Mouse (Mus musculus) forebrain, embryonic 15.5 days (tissue): ENCODE results near the gene Cnot8. TPM values are rescaled to one million over a fixed set of nuclear protein-coding genes. Genes with fewer than 3 reads are reported as not detected.
A peak's percentile ranks its signal among the peaks of the same experiment; 100 is the strongest.
"Not testable (repeated sequence)": the region's sequence is repeated elsewhere in the genome, so short reads cannot be mapped to it uniquely, and the experiment has no call there.

ENCODE experiments used
- ATAC-seq: fragments of 200-750 bp; cut with Nextera tagmentation; replicated peaks from 2 replicates; pipeline ENCODE4 v1.8.0; 2017; ENCODE audit warnings: mild to moderate bottlenecking, moderate TSS enrichment, moderate library complexity
- H3K27ac ChIP-seq: fragments of 300-500 bp; sonication (generic); replicated peaks from 2 replicates; pipeline ENCODE4 v1.5.1; 2015; ENCODE audit warnings: mild to moderate bottlenecking, inconsistent platforms
- H3K27me3 ChIP-seq: fragments of 300-500 bp; sonication (generic); 2 replicates; pipeline ENCODE4 v1.6.1; 2015; ENCODE audit warnings: inconsistent platforms
- H3K36me3 ChIP-seq: fragments of 300-500 bp; sonication (generic); 2 replicates; pipeline ENCODE4 v1.6.1; 2015; ENCODE audit warnings: mild to moderate bottlenecking, inconsistent platforms
- H3K4me1 ChIP-seq: fragments of 300-500 bp; sonication (generic); 2 replicates; pipeline ENCODE4 v1.6.1; 2015; ENCODE audit warnings: inconsistent platforms
- H3K4me2 ChIP-seq: fragments of 300-500 bp; sonication (generic); replicated peaks from 2 replicates; pipeline ENCODE4 v1.6.1; 2015; ENCODE audit warnings: mild to moderate bottlenecking, inconsistent platforms
- H3K4me3 ChIP-seq: fragments of 300-500 bp; sonication (generic); 2 replicates; pipeline ENCODE4 v1.5.1; 2015; ENCODE audit warnings: mild to moderate bottlenecking, inconsistent platforms
- H3K9ac ChIP-seq: fragments of 300-500 bp; sonication (generic); replicated peaks from 2 replicates; pipeline ENCODE4 v1.6.1; 2015; ENCODE audit warnings: mild to moderate bottlenecking, inconsistent platforms
- H3K9me3 ChIP-seq: fragments of 300-500 bp; sonication (generic); 2 replicates; pipeline ENCODE4 v1.6.1; 2016; ENCODE audit warnings: inconsistent platforms
- WGBS: fragments of 180-500 bp; shearing (Covaris S2); methylation state at CpG from one replicate; pipeline ENCODE4 v1.1.7; 2015; ENCODE audit warnings: mixed read lengths; 5-methylcytosine and 5-hydroxymethylcytosine counted together
- polyA plus RNA-seq: library from polyadenylated mRNA; unstranded; fragments of >200 nt; fragmentation: Nextera tagmentation; extraction: Ambion mirVana; gene quantifications from 2 replicates; pipeline ENCODE4 v1.2.1, GENCODE M21; 2015

Gene Cnot8
- polyA plus RNA-seq, 1 experiment from 2014 or later, result 147 TPM

GRCm38 (mm10) chr11:58096160-58096559, 7.8 kb upstream of the Cnot8 start:
- H3K27ac ChIP-seq, result no peak overlapping the region
- no peaks in the 10 kb centered on the region for H3K36me3 ChIP-seq
- peaks cover 8% of the 10 kb centered on the region for H3K4me1 ChIP-seq
- H3K4me2 ChIP-seq, result no peak overlapping the region
- H3K9me3 ChIP-seq, result no peaks in the 10 kb centered on the region
- no peak for ATAC-seq
- peaks cover 9% of the 10 kb centered on the region; the same call in 1 of the 2 replicates for H3K27me3 ChIP-seq
- H3K9ac ChIP-seq, result no peak overlapping the region
- WGBS, result 82% methylated on average over 5 of the region's 5 CpGs
- no peak overlapping the region for H3K4me3 ChIP-seq

GRCm38 (mm10) chr11:58096821-58097620, 6.9 kb upstream of the Cnot8 start:
- no peak overlapping the region for H3K9ac ChIP-seq
- H3K9me3 ChIP-seq, result no peaks in the 10 kb centered on the region
- H3K4me1 ChIP-seq, result peaks cover 8% of the 10 kb centered on the region
- ATAC-seq, result no peak
- no peaks in the 10 kb centered on the region for H3K36me3 ChIP-seq
- H3K27ac ChIP-seq, result no peak overlapping the region
- peaks cover 9% of the 10 kb centered on the region; the same call in 1 of the 2 replicates for H3K27me3 ChIP-seq
- peak overlapping the region; percentile 57; the same call in 1 of the 2 replicates for H3K4me2 ChIP-seq
- WGBS, result 51% methylated on average over 20 of the region's 20 CpGs
- peak overlapping the region; percentile 26 for H3K4me3 ChIP-seq

- Histone ChIP-seq H3K4me1 (peaks cover 9% of the 10 kb centered on the region), H3K4me2 (peak overlapping the region; percentile 57), H3K27ac (no peak overlapping the region), H3K9me3 (no peaks in the 10 kb centered on the region), H3K36me3 (no peaks in the 10 kb centered on the region), H3K27me3 (peaks cover 9% of the 10 kb centered on the region; the same call in 1 of the 2 replicates), H3K4me3 (peak overlapping the region; percentile 26), H3K9ac (peak overlapping the region; percentile 8; the same call in 1 of the 2 replicates)
- ATAC-seq, result no peak
- 3% methylated on average over 32 of the region's 38 CpGs for WGBS
Measured at GRCm38 (mm10) chr11:58097621-58098365, 6.2 kb upstream of the Cnot8 start.

GRCm38 (mm10) chr11:58098366-58098720, 5.6 kb upstream of the Cnot8 start:
- not testable (repeated sequence) for H3K4me2 ChIP-seq, H3K27me3 ChIP-seq, H3K4me3 ChIP-seq, H3K9me3 ChIP-seq, H3K9ac ChIP-seq, ATAC-seq, H3K27ac ChIP-seq, H3K36me3 ChIP-seq
- peaks cover 14% of the 10 kb centered on the region for H3K4me1 ChIP-seq
- WGBS, result 71% methylated on average over 5 of the region's 5 CpGs

DNA sequence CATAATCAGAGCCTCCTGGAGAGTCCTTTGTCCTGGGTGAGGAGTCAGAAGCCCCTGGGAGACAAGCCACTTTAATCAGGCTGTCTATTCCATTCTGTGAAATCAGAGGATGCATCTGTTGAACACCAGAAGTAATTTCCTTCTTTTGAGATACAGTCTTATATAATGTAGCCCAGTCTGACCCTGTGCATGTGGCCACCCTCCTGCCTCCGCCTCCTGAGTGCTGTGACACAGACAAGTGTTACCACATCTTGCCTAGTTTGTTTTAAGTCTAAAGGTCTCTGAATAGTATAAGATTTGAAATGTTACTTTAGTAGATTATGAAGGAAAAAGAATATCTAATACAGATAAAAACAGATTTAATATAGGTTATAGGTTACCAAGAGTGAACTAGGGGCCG, 3.9 kb upstream of the Cnot8 start:
- Histone ChIP-seq H3K9ac (no peak overlapping the region), H3K4me2 (no peak overlapping the region), H3K9me3 (no peaks in the 10 kb centered on the region), H3K27ac (no peak overlapping the region), H3K4me3 (no peak overlapping the region), H3K4me1 (peaks cover 19% of the 10 kb centered on the region), H3K27me3 (peaks cover 9% of the 10 kb centered on the region; the same call in 1 of the 2 replicates), H3K36me3 (no peaks in the 10 kb centered on the region)
- WGBS, result 86% methylated on average over 2 of the region's 2 CpGs
- no peak for ATAC-seq

DNA sequence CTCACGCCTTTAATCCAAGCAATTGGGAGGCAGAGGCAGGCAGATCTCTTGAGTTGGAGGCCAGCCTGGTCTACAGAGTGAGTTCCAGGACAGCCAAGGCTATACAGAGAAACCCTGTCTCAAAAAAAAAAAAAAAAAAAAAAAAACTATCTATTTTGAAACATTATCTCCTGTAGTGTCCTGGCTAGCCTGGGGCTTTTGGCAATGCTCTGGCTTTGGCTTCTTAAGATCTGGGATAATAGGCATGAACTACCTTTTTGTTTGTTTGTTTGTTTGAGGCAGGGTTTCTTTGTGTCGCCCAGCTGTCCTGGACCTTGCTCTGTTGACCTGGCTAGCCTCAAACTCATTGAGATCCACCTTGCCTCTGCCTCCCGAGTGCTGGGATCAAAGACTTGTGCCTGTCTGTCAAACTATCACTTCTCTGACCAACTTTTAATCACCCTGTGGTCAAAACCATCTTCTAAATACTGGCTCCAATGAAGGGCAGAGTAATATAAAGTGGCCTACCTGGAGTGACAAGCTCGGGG, 2.7 kb upstream of the Cnot8 start:
- Histone ChIP-seq H3K9me3 (no peaks in the 10 kb centered on the region), H3K4me2 (no peak overlapping the region), H3K4me3 (no peak overlapping the region), H3K36me3 (no peaks in the 10 kb centered on the region), H3K9ac (no peak overlapping the region), H3K27ac (no peak overlapping the region), H3K4me1 (peaks cover 30% of the 10 kb centered on the region), H3K27me3 (peaks cover 4% of the 10 kb centered on the region; the same call in 1 of the 2 replicates)
- 84% methylated on average over 4 of the region's 4 CpGs for WGBS
- no peak for ATAC-seq

DNA sequence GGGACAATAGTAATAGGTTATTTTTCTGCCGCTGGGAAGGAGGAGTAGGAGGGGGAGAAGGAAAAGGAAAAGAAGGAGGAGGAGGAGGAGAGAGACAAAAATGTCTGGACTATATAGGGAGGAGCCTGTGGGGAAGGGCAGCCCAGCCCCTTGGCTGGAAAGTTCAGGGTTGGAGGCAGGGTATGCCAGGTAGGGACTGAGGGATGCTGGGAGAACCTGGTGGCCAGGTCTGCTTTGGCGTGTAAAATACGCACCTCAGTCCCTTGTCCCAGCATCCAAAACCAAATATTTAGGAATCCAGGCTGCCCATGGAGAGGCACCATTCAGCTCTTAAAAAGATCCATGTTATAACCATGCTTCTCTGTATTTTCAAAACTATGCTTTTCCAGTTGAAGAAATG, 1.8 kb upstream of the Cnot8 start:
- Histone ChIP-seq H3K4me1 (peaks cover 31% of the 10 kb centered on the region), H3K27me3 (peaks cover 3% of the 10 kb centered on the region; the same call in 1 of the 2 replicates), H3K9ac (no peak overlapping the region), H3K27ac (no peak overlapping the region), H3K4me3 (no peak overlapping the region), H3K36me3 (no peaks in the 10 kb centered on the region), H3K4me2 (no peak overlapping the region), H3K9me3 (no peaks in the 10 kb centered on the region)
- 88% methylated on average over 3 of the region's 3 CpGs for WGBS
- no peak for ATAC-seq

GRCm38 (mm10) chr11:58102581-58103343, 1.2 kb upstream of the Cnot8 start:
- H3K27me3 ChIP-seq, result no peaks in the 10 kb centered on the region; the same call in 1 of the 2 replicates
- H3K36me3 ChIP-seq, result no peaks in the 10 kb centered on the region
- H3K4me1 ChIP-seq, result peaks cover 32% of the 10 kb centered on the region
- peak overlapping the region; percentile 69; the same call in 1 of the 2 replicates for H3K27ac ChIP-seq
- peak overlapping the region; percentile 61 for H3K4me2 ChIP-seq
- no peak overlapping the region for H3K9ac ChIP-seq
- WGBS, result 79% methylated on average over 9 of the region's 9 CpGs
- no peak for ATAC-seq
- peak overlapping the region; percentile 69 for H3K4me3 ChIP-seq
- no peaks in the 10 kb centered on the region for H3K9me3 ChIP-seq

DNA sequence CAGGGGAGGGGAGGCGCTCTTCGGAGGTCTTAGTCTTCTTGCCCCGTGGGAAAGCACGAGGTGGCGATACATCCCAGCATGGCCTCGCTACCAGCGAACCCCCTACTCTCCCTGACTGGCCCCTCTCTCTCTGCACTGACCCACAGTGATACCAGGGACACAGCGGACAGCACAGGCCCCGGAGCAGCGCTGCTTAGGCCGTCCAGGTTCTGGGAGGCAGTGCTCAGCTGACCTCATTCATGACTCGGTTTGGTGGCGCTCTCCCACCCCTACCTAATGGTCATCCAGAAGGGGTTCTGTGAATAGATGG, 654 bp upstream of the Cnot8 start:
- Histone ChIP-seq H3K4me2 (peak overlapping the region; percentile 61), H3K36me3 (no peaks in the 10 kb centered on the region), H3K27ac (peak overlapping the region; percentile 69), H3K4me3 (peak overlapping the region; percentile 69), H3K9me3 (no peaks in the 10 kb centered on the region), H3K4me1 (peaks cover 31% of the 10 kb centered on the region), H3K27me3 (no peaks in the 10 kb centered on the region; the same call in 1 of the 2 replicates), H3K9ac (peak overlapping the region; percentile 60)
- peak; percentile 65; the same call in 1 of the 2 replicates for ATAC-seq
- 45% methylated on average over 13 of the region's 13 CpGs for WGBS

- no peaks in the 10 kb centered on the region for H3K9me3 ChIP-seq
- H3K27ac ChIP-seq, result peak overlapping the region; percentile 85
- peak overlapping the region; percentile 64 for H3K4me2 ChIP-seq
- H3K9ac ChIP-seq, result peak overlapping the region; percentile 85
- under 1% methylated on average over 24 of the region's 24 CpGs for WGBS
- H3K36me3 ChIP-seq, result no peaks in the 10 kb centered on the region
- peak; percentile 18 for ATAC-seq
- peaks cover 31% of the 10 kb centered on the region for H3K4me1 ChIP-seq
- H3K27me3 ChIP-seq, result no peaks in the 10 kb centered on the region
- H3K4me3 ChIP-seq, result peak overlapping the region; percentile 69
Measured at GRCm38 (mm10) chr11:58104351-58104791, 418 bp downstream of the Cnot8 start.

DNA sequence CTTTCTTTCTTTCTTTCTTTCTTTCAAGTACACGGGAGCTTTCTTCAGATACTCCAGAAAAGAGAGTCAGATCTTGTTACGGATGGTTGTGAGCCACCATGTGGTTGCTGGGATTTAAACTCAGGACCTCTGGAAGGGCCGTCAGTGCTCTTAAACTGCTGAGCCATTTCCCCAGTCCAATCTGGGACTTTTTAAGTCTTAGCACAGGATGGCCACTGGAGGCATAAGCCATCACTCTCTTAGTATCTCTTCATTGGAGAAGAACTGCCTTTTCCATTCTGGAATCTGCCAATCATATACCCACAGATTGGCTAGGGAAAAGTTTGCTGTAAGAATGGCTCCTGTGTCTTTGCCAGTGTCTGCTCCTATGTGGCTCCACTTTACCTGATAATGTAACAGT, 3.1 kb downstream of the Cnot8 start:
- Histone ChIP-seq H3K4me1 (peaks cover 31% of the 10 kb centered on the region), H3K9me3 (no peaks in the 10 kb centered on the region), H3K27ac (no peak overlapping the region), H3K4me2 (no peak overlapping the region), H3K27me3 (no peaks in the 10 kb centered on the region), H3K36me3 (peaks cover 20% of the 10 kb centered on the region), H3K9ac (no peak overlapping the region), H3K4me3 (no peak overlapping the region)
- WGBS, result 54% methylated on average over 3 of the region's 3 CpGs
- no peak for ATAC-seq
